ENCODE assay signal across 16 mouse cellular contexts in the genomic region with DNA sequence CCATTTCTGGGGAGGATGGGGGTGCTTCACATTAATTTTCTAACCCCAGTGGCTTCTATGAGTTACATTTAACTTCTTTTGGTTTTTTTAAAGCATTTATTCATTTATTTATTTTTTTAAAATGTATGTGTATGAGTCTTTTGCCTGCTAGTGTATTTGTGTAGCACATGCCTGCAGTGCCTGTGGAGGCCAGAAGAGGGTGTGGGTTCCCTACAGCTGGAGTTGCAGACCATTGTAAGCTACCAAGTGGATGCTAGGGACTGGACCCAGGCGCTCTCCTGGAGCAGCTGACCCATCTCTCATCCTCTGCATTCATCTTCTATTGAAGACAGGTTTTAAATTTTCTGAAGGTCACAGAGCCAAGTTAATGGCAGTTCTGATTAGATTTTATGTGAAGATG. TPM values are rescaled to one million over a fixed set of nuclear protein-coding genes. Genes with fewer than 3 reads are reported as not detected.
DNase-seq lines count a peak whose midpoint lies in the region; ATAC-seq and TF ChIP-seq lines count a peak whose summit lies in the region.
"Had no signal": no experiment of that assay in that cellular context is flagged by ENCODE, and none has a peak within 500 bp of the region (broad histone marks: within the 10 kb centered on the region; RNA-seq: fewer than 3 reads in every experiment).

No protein-coding gene starts in this region.

- H3K4me2 ChIP-seq in heart, postnatal 0 days (ENCODE audit: low read depth, low read length): no peak overlapping the region
- H3K4me2 ChIP-seq in lung, embryonic 14.5 days: no peak overlapping the region
- no peak overlapping the region for H3K4me2 ChIP-seq in kidney, embryonic 14.5 days (replicated peaks; ENCODE audit: low read depth, low read length)
- H3K4me2 ChIP-seq: heart, embryonic 13.5 days; liver, embryonic 15.5 days; midbrain, embryonic 13.5 days; neural tube, embryonic 12.5 days had no signal

- no peaks in the 10 kb centered on the region for H3K27me3 ChIP-seq in heart, postnatal 0 days (ENCODE audit: control insufficient read depth, insufficient read depth, low read length)
- no peaks in the 10 kb centered on the region for H3K27me3 ChIP-seq in lung, embryonic 14.5 days (ENCODE audit: insufficient read depth, low read length)
- H3K27me3 ChIP-seq in MEL (ENCODE audit: control insufficient read depth in 1 of 2, insufficient read depth in 2 of 2, low read length in 2 of 2): no peaks in the 10 kb centered on the region
- H3K27me3 ChIP-seq in kidney, embryonic 14.5 days (ENCODE audit: control insufficient read depth, insufficient read depth, low read length): no peaks in the 10 kb centered on the region
- H3K27me3 ChIP-seq: heart, embryonic 13.5 days; liver, embryonic 15.5 days; midbrain, embryonic 13.5 days; neural tube, embryonic 12.5 days had no signal

- no peaks in the 10 kb centered on the region for H3K4me1 ChIP-seq in heart, postnatal 0 days (ENCODE audit: control insufficient read depth, insufficient read depth)
- no peaks in the 10 kb centered on the region for H3K4me1 ChIP-seq in lung, embryonic 14.5 days (ENCODE audit: insufficient read depth)
- peaks cover under 1 to 3% of the 10 kb centered on the region in 2 experiments; a peak in 2 of 4 replicates for H3K4me1 ChIP-seq in MEL (ENCODE audit: control insufficient read depth in 1 of 2, insufficient read depth in 2 of 2, low read length in 2 of 2)
- H3K4me1 ChIP-seq in kidney, embryonic 14.5 days (ENCODE audit: control insufficient read depth, insufficient read depth, low read length): no peaks in the 10 kb centered on the region
- H3K4me1 ChIP-seq: heart, embryonic 13.5 days; liver, embryonic 15.5 days; midbrain, embryonic 13.5 days; neural tube, embryonic 12.5 days had no signal

- 97% methylated on average over 1 of the region's 1 CpGs for WGBS in heart, postnatal 0 days
- 88% methylated on average over 1 of the region's 1 CpGs for WGBS in lung, embryonic 14.5 days
- WGBS in kidney, embryonic 14.5 days: 97% methylated on average over 1 of the region's 1 CpGs

- no peak for ATAC-seq in heart, postnatal 0 days (ENCODE audit: insufficient read depth, low read depth)
- ATAC-seq in lung, embryonic 14.5 days (ENCODE audit: insufficient read depth): no peak
- peak; percentile 66 for ATAC-seq in megakaryocyte progenitor cell, adult 5-6 weeks (replicated peaks; ENCODE audit: poor library complexity)
- ATAC-seq in kidney, embryonic 14.5 days (ENCODE audit: low FRiP score, low TSS enrichment): no peak
- ATAC-seq: activated CD4-positive, CD25-positive, alpha-beta regulatory T cell, adult 4 months; midbrain, embryonic 13.5 days had no signal

- TF ChIP-seq EP300 in heart, postnatal 0 days (IDR thresholded peaks at IDR 0.05; ENCODE audit: low read depth): no peak
- TF ChIP-seq EP300 in MEL (IDR thresholded peaks at IDR 0.05; ENCODE audit: low read depth in 1 of 2, low read length in 2 of 2): no peak

- peak; percentile 15; the same call in 1 of the 2 replicates for TF ChIP-seq CTCF in heart, postnatal 0 days (IDR thresholded peaks at IDR 0.05; ENCODE audit: low read depth)
- TF ChIP-seq CTCF in lung, embryonic 14.5 days (IDR thresholded peaks at IDR 0.05; ENCODE audit: low read depth): peak; percentile 44; the same call in 1 of the 2 replicates
- peak; percentile 52 to 62 (median 58) for TF ChIP-seq CTCF in MEL (IDR thresholded peaks at IDR 0.05 in 2 of 3, conservative IDR thresholded peaks at IDR 0.05 in 1 of 3; ENCODE audit: control insufficient read depth in 1 of 3, insufficient read depth in 1 of 3, low read depth in 2 of 3, low read length in 3 of 3, poor library complexity in 1 of 3, severe bottlenecking in 1 of 3)

- H3K36me3 ChIP-seq in heart, postnatal 0 days (replicated peaks; ENCODE audit: control insufficient read depth, insufficient read depth, low read length): peaks cover 53% of the 10 kb centered on the region
- H3K36me3 ChIP-seq in lung, embryonic 14.5 days (ENCODE audit: insufficient read depth): peaks cover 62% of the 10 kb centered on the region
- peaks cover 2 to 6% of the 10 kb centered on the region in 2 experiments for H3K36me3 ChIP-seq in MEL (ENCODE audit: control insufficient read depth in 1 of 2, insufficient read depth in 2 of 2, low read length in 2 of 2)
- peaks cover 60% of the 10 kb centered on the region for H3K36me3 ChIP-seq in kidney, embryonic 14.5 days (ENCODE audit: control insufficient read depth, insufficient read depth, low read length)

- H3K79me2 ChIP-seq in MEL (ENCODE audit: control insufficient read depth, insufficient read depth, low read length, poor library complexity): no peaks in the 10 kb centered on the region

- no peak overlapping the region for H3K27ac ChIP-seq in heart, postnatal 0 days (ENCODE audit: low read depth)
- H3K27ac ChIP-seq in lung, embryonic 14.5 days (ENCODE audit: low read depth): no peak overlapping the region
- no peak overlapping the region for H3K27ac ChIP-seq in MEL (ENCODE audit: control insufficient read depth, low read depth, low read length)
- no peak overlapping the region for H3K27ac ChIP-seq in kidney, embryonic 14.5 days (ENCODE audit: low read depth, low read length)
- H3K27ac ChIP-seq: heart, embryonic 13.5 days; liver, embryonic 15.5 days; midbrain, embryonic 13.5 days; neural tube, embryonic 12.5 days had no signal

- no peaks in the 10 kb centered on the region for H3K9me3 ChIP-seq in heart, postnatal 0 days (replicated peaks; ENCODE audit: control insufficient read depth, low read length)
- no peaks in the 10 kb centered on the region for H3K9me3 ChIP-seq in lung, embryonic 14.5 days (ENCODE audit: low read depth, low read length)
- H3K9me3 ChIP-seq in MEL (replicated peaks; ENCODE audit: insufficient read depth, low read length): no peaks in the 10 kb centered on the region
- no peaks in the 10 kb centered on the region for H3K9me3 ChIP-seq in kidney, embryonic 14.5 days (ENCODE audit: control insufficient read depth, low read length)
- H3K9me3 ChIP-seq: heart, embryonic 13.5 days; liver, embryonic 15.5 days; midbrain, embryonic 13.5 days; neural tube, embryonic 12.5 days had no signal

- TF ChIP-seq RAD21 in MEL (IDR thresholded peaks at IDR 0.05; ENCODE audit: low read depth, low read length): peak; percentile 32

- no peak overlapping the region for H3K4me3 ChIP-seq in heart, postnatal 0 days (ENCODE audit: low read depth, low read length)
- no peak overlapping the region for H3K4me3 ChIP-seq in lung, embryonic 14.5 days (ENCODE audit: low read depth, low read length)
- no peak overlapping the region for H3K4me3 ChIP-seq in MEL (ENCODE audit: control insufficient read depth in 1 of 2, insufficient read depth in 1 of 2, low read depth in 2 of 2, low read length in 2 of 2)
- H3K4me3 ChIP-seq in kidney, embryonic 14.5 days (ENCODE audit: low read length): no peak overlapping the region
- H3K4me3 ChIP-seq: erythroblast, embryonic 14.5 days; heart, embryonic 13.5 days; liver, embryonic 15.5 days; midbrain, embryonic 13.5 days; neural tube, embryonic 12.5 days had no signal

- no peak for DNase-seq in heart, postnatal 0 days (ENCODE audit: low spot score)
- no peak for DNase-seq in heart, adult 8-10 months (ENCODE audit: low spot score)
- peak; percentile 14 for DNase-seq in lung, embryonic 14.5 days
- no peak for DNase-seq in lung, postnatal 4 days
- DNase-seq in MEL (ENCODE audit: low read depth, low spot score): peak; percentile 58
- DNase-seq in adrenal gland, postnatal 14 days: no peak
- DNase-seq: kidney, postnatal 4 days; right cerebral cortex, adult 18-20 months had no signal

- TF ChIP-seq POLR2A in MEL (IDR thresholded peaks at IDR 0.05; ENCODE audit: control insufficient read depth in 1 of 2, insufficient read depth in 1 of 2, low read depth in 1 of 2, low read length in 2 of 2, poor library complexity in 1 of 2): no peak

- H3K9ac ChIP-seq in heart, postnatal 0 days (replicated peaks; ENCODE audit: low read depth, low read length): no peak overlapping the region
- no peak overlapping the region for H3K9ac ChIP-seq in lung, embryonic 14.5 days
- no peak overlapping the region for H3K9ac ChIP-seq in MEL (ENCODE audit: control insufficient read depth, low read depth, low read length, poor library complexity, severe bottlenecking)
- H3K9ac ChIP-seq in kidney, embryonic 14.5 days (ENCODE audit: low read depth, low read length): no peak overlapping the region
- H3K9ac ChIP-seq: heart, embryonic 13.5 days; liver, embryonic 15.5 days; midbrain, embryonic 13.5 days; neural tube, embryonic 12.5 days had no signal

RNA-seq across cellular contexts. Expression of a gene that starts 16.9 kb away (rescaled TPM):
- 7.0 and 18.9 TPM in 2 replicates for total RNA-seq in heart, postnatal 0 days (2014; rRNA removed; ENCODE audit: low replicate concordance)
- 11.1 and 11.6 TPM in 2 replicates for polyA plus RNA-seq in heart, postnatal 0 days (2015; fragmentation: Nextera tagmentation; extraction: Ambion mirVana)
- total RNA-seq in heart, adult 8-10 months (2022): 1 to 10 TPM; 6.9 to 8.4 (median 7.8) TPM
- polyA plus RNA-seq in lung, embryonic 14.5 days (2014; fragmentation: Nextera tagmentation; extraction: Ambion mirVana): 25.2 and 27.5 TPM in 2 replicates
- total RNA-seq in MEL (2012; rRNA removed): 33.0 and 38.8 TPM in 2 replicates
- polyA plus RNA-seq in MEL (2012; ENCODE audit: insufficient read depth in 1 of 2, insufficient read length in 2 of 2, low read depth in 1 of 2, low replicate concordance in 2 of 2, missing spikeins in 1 of 2): 100 to 1,000 TPM in 1 of 2 experiments, 10 to 100 TPM in 1; 33.3 to 133 TPM
- total RNA-seq in megakaryocyte progenitor cell, adult 5-6 weeks (2015): 15.3 and 17.0 TPM in 2 replicates
- 37.7 and 42.0 TPM in 2 replicates for total RNA-seq in megakaryocyte progenitor cell, adult 5-6 weeks (2017)
- total RNA-seq in adrenal gland, postnatal 14 days (2021): 23.7 and 24.4 TPM in 2 replicates
- polyA plus RNA-seq in kidney, embryonic 14.5 days (2014; fragmentation: Nextera tagmentation; extraction: Ambion mirVana): 18.3 and 30.2 TPM in 2 replicates

RNA-seq across cellular contexts. Expression of a gene that starts 17.0 kb away (rescaled TPM):
- 8.6 and 15.7 TPM in 2 replicates for total RNA-seq in heart, postnatal 0 days (2014; rRNA removed; ENCODE audit: low replicate concordance)
- polyA plus RNA-seq in heart, postnatal 0 days (2015; fragmentation: Nextera tagmentation; extraction: Ambion mirVana): 56.9 and 57.6 TPM in 2 replicates
- total RNA-seq in heart, adult 8-10 months (2022): 10 to 100 TPM; 50.7 to 62.6 (median 55.7) TPM
- polyA plus RNA-seq in lung, embryonic 14.5 days (2014; fragmentation: Nextera tagmentation; extraction: Ambion mirVana): 50.7 and 51.4 TPM in 2 replicates
- 51.1 and 74.7 TPM in 2 replicates for total RNA-seq in MEL (2012; rRNA removed)
- 10 to 100 TPM in 1 of 2 experiments, not detected in 1; 88.1 TPM for polyA plus RNA-seq in MEL (2012; ENCODE audit: insufficient read depth in 1 of 2, insufficient read length in 2 of 2, low read depth in 1 of 2, low replicate concordance in 2 of 2, missing spikeins in 1 of 2)
- 48.9 and 54.6 TPM in 2 replicates for total RNA-seq in megakaryocyte progenitor cell, adult 5-6 weeks (2015)
- 91.9 and 103 TPM in 2 replicates for total RNA-seq in megakaryocyte progenitor cell, adult 5-6 weeks (2017)
- total RNA-seq in adrenal gland, postnatal 14 days (2021): 77.1 and 87.0 TPM in 2 replicates
- 55.4 and 77.5 TPM in 2 replicates for polyA plus RNA-seq in kidney, embryonic 14.5 days (2014; fragmentation: Nextera tagmentation; extraction: Ambion mirVana)

RNA-seq across cellular contexts. Expression of a gene that starts 55.5 kb away (rescaled TPM):
- total RNA-seq in heart, postnatal 0 days (2014; rRNA removed; ENCODE audit: low replicate concordance): 31.9 and 38.1 TPM in 2 replicates
- polyA plus RNA-seq in heart, postnatal 0 days (2015; fragmentation: Nextera tagmentation; extraction: Ambion mirVana): 23.9 and 24.5 TPM in 2 replicates
- total RNA-seq in heart, adult 8-10 months (2022): 10 to 100 TPM; 38.1 to 48.4 (median 46.1) TPM
- 42.4 and 46.6 TPM in 2 replicates for polyA plus RNA-seq in lung, embryonic 14.5 days (2014; fragmentation: Nextera tagmentation; extraction: Ambion mirVana)
- 50.5 and 58.2 TPM in 2 replicates for total RNA-seq in MEL (2012; rRNA removed)
- 10 to 100 TPM in 1 of 2 experiments, not detected in 1; 55.5 TPM for polyA plus RNA-seq in MEL (2012; ENCODE audit: insufficient read depth in 1 of 2, insufficient read length in 2 of 2, low read depth in 1 of 2, low replicate concordance in 2 of 2, missing spikeins in 1 of 2)
- total RNA-seq in megakaryocyte progenitor cell, adult 5-6 weeks (2015): 61.7 and 64.2 TPM in 2 replicates
- total RNA-seq in megakaryocyte progenitor cell, adult 5-6 weeks (2017): 75.6 and 75.9 TPM in 2 replicates
- 46.4 and 51.7 TPM in 2 replicates for total RNA-seq in adrenal gland, postnatal 14 days (2021)
- 42.2 and 45.9 TPM in 2 replicates for polyA plus RNA-seq in kidney, embryonic 14.5 days (2014; fragmentation: Nextera tagmentation; extraction: Ambion mirVana)

Comparison
In these comparisons a context has a peak if more than half of its experiments do, and no peak if none do; other contexts are left out.
1. DNase-seq: peak in lung, embryonic 14.5 days (single experiment) and MEL (single experiment); none in heart, postnatal 0 days (single experiment), heart, adult 8-10 months (single experiment), lung, postnatal 4 days (0 of 2) and adrenal gland, postnatal 14 days (single experiment).
2. Peak in every context shown above with its lines, with median percentiles within 50 percentile points of each other: CTCF ChIP-seq.